Mouse (Mus musculus): Measurements from ENCODE around the gene Col26a1.

DNA sequence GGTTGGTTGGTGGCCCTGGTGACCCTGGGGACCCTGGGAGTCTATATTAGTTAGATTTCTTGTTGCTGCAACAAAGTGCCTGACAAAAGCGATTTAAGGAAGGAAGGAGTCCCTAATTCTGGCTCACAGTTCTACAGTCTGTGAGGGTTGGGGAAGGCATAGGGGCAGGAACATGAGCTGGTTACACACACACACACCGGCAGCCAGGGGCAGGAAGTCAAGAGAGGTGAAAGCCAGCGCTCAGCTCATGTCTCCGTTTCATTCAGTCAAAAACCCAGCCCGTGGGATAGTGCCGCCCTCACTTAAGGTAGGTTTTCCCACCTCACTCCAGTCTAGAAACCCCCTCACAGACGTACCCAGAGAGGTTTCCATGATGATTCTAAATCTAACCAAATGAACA, 189.6 kb downstream of the Col26a1 start:
- TF ChIP-seq GATA1 (IDR thresholded peaks at IDR 0.05; ENCODE audit: borderline replicate concordance, low read length) (no peak), FLI1 (IDR thresholded peaks at IDR 0.05; ENCODE audit: low read length) (no peak)

All from megakaryocyte, embryonic 14.5 days (primary cell).